Mouse (Mus musculus) midbrain, postnatal 0 days (tissue): Measurements from ENCODE around the gene Olfr1246. TPM values are rescaled to one million over a fixed set of nuclear protein-coding genes. Genes with fewer than 3 reads are reported as not detected.
"Not testable (repeated sequence)": the region's sequence is repeated elsewhere in the genome, so short reads cannot be mapped to it uniquely, and the experiment has no call there.

Source experiments
- ATAC-seq: fragments of 200-750 bp; cut with Nextera tagmentation; 2 replicates; pipeline ENCODE4 v1.8.0; 2017; ENCODE audit warnings: moderate number of reproducible peaks, mild to moderate bottlenecking, moderate TSS enrichment, moderate library complexity; ENCODE audit not compliant: low FRiP score
- DNase-seq: peaks from one replicate; pipeline ENCODE4 v3.0.0-alpha.2; 2015; ENCODE audit warnings: low spot score
- H3K27ac ChIP-seq: fragments of 300-500 bp; sonication (generic); 2 replicates; pipeline ENCODE4 v1.5.1; 2014; ENCODE audit warnings: low read depth, mild to moderate bottlenecking, low read length, mixed read lengths
- H3K27me3 ChIP-seq: fragments of 300-500 bp; sonication (generic); 2 replicates; pipeline ENCODE4 v1.6.1; 2014; ENCODE audit warnings: low read length, control low read depth, mixed read lengths; ENCODE audit not compliant: insufficient read depth
- H3K36me3 ChIP-seq: fragments of 300-500 bp; sonication (generic); 2 replicates; pipeline ENCODE4 v1.6.1; 2014; ENCODE audit warnings: low read length, control low read depth, mixed read lengths; ENCODE audit not compliant: insufficient read depth
- H3K4me1 ChIP-seq: fragments of 300-500 bp; sonication (generic); 2 replicates; pipeline ENCODE4 v1.6.1; 2014; ENCODE audit warnings: mild to moderate bottlenecking, control low read depth, antibody characterized with exemption, low read length, mixed read lengths; ENCODE audit not compliant: insufficient read depth
- H3K4me2 ChIP-seq: fragments of 300-500 bp; sonication (generic); 2 replicates; pipeline ENCODE4 v1.6.1; 2014; ENCODE audit warnings: low read depth, mild to moderate bottlenecking, low read length, mixed read lengths; ENCODE audit not compliant: poor library complexity, severe bottlenecking
- H3K4me3 ChIP-seq: fragments of 300-500 bp; sonication (generic); 2 replicates; pipeline ENCODE4 v1.5.1; 2014; ENCODE audit warnings: low read depth, mild to moderate bottlenecking, low read length, moderate library complexity
- H3K9ac ChIP-seq: fragments of 300-500 bp; sonication (generic); replicated peaks from 2 replicates; pipeline ENCODE4 v1.6.1; 2014; ENCODE audit warnings: mild to moderate bottlenecking, low read length, moderate library complexity, mixed read lengths; ENCODE audit not compliant: poor library complexity, severe bottlenecking
- H3K9me3 ChIP-seq: fragments of 300-500 bp; sonication (generic); 2 replicates; pipeline ENCODE4 v1.6.1; 2016; ENCODE audit warnings: low read length, control low read depth
- CTCF ChIP-seq: IDR thresholded peaks from 2 replicates; pipeline ENCODE4 v1.5.1; 2016; ENCODE audit warnings: antibody characterized with exemption, mild to moderate bottlenecking
- WGBS: fragments of 180-500 bp; shearing (Covaris S2); extraction: QIAGEN DNeasy Blood & Tissue Kit; methylation state at CpG from one replicate; pipeline ENCODE4 v1.1.7; 2014; 5-methylcytosine and 5-hydroxymethylcytosine counted together
- polyA plus RNA-seq: library from polyadenylated mRNA; unstranded; fragments of >200 nt; fragmentation: Nextera tagmentation; extraction: Ambion mirVana; gene quantifications from 2 replicates; pipeline ENCODE4 v1.2.1, GENCODE M21; 2015
- total RNA-seq: library from RNA; depleted of rRNA; stranded (reverse); fragments of >200 nt; gene quantifications from 2 replicates; pipeline ENCODE4 v1.2.3, GENCODE M21; 2014; rRNA removed

Gene Olfr1246
- total RNA-seq (not detected in 2 replicates), polyA plus RNA-seq (not detected in 2 replicates)

DNA sequence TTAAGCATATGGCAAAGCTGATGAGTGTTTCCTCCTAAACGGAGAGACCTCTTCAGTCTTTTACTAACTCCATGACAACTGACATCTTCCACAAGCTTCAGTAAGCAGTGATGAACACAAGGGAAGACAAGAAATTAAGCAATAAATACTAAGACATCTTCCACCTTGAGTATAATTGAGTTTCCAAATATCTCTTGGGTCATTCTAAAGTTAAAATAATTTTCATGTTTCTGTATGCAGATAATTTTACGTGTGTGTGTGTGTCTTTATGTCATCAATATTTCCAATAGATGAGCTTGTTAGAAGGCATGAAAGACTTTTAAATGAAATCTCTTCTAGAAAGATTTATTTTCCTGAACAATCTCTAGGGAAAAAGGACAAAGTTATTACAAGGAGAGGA, at the start of gene Olfr1246:
Gene Olfr1246 (minus strand): TSS at position 101 of the 400 bp plus-strand sequence.
- DNase-seq (no peak), ATAC-seq (no peak)
- no peaks in the 10 kb centered on the region for H3K36me3 ChIP-seq
- no peak within 1 kb of the TSS for H3K27ac ChIP-seq
- WGBS: 81% methylated on average over 2 of the region's 2 CpGs
- TF ChIP-seq CTCF: no peak
- H3K4me2 ChIP-seq: no peak within 1 kb of the TSS
- no peak within 1 kb of the TSS for H3K9ac ChIP-seq
- no peaks in the 10 kb centered on the region for H3K4me1 ChIP-seq
- no peaks in the 10 kb centered on the region for H3K9me3 ChIP-seq
- H3K27me3 ChIP-seq: no peaks in the 10 kb centered on the region
- H3K4me3 ChIP-seq: no peak within 1 kb of the TSS

DNA sequence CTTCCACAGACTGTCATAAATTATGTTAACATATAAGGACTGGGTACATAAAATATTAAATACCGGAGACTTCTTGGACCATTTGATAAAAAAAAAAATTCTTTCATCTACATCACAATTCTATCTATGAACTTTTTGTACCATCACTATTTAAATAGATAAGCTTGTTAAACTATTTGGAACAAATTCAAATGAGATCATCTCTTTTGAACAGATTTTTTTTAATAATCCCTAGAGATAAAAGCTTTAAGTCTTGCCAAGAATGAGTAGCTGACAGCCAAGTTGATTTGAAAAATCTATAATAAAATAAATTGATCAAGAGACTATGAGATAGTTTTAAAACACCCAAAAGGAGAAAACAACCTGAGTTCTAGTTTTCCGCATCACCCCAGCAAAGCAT, 41.9 kb upstream of the Olfr1246 start, which contains the start of gene Olfr1249:
Gene Olfr1249 (minus strand): TSS at position 101 of the 400 bp plus-strand sequence.
- ATAC-seq: no peak
- WGBS: 92% methylated on average over 2 of the region's 2 CpGs

DNA sequence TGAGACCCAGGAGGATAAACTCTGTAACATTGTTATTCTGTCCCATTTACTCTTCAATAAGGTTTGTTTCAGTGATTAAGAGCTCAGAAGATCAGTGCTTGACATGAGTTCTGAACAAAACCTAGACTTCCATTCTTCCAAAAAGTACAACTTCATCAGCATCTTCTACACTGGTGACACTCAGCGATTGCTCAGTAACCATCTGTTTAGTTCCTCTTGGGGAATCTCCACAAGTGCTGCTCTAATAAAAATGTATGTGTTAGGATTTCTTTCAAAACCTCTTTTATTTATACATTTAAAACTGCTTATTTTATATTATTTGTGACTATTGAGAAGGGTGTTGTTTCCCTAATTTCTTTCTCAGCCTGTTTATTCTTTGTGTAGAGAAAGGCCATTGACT, 25.2 kb upstream of the Olfr1246 start, which contains the start of gene Olfr1248:
Gene Olfr1248 (minus strand): TSS at position 101 of the 400 bp plus-strand sequence.
- H3K9ac ChIP-seq, H3K27me3 ChIP-seq, ATAC-seq, H3K4me1 ChIP-seq, H3K9me3 ChIP-seq, H3K27ac ChIP-seq, DNase-seq, H3K4me2 ChIP-seq, H3K36me3 ChIP-seq, H3K4me3 ChIP-seq: not testable (repeated sequence)
- 85% methylated on average over 1 of the region's 1 CpGs for WGBS

More for the DNA sequence above, 41.9 kb upstream of the Olfr1246 start, which contains the start of gene Olfr1249:
- Histone ChIP-seq H3K4me3 (no peak within 1 kb of the TSS), H3K27ac (no peak within 1 kb of the TSS), H3K9ac (no peak within 1 kb of the TSS), H3K4me1 (no peaks in the 10 kb centered on the region), H3K4me2 (no peak within 1 kb of the TSS), H3K36me3 (no peaks in the 10 kb centered on the region), H3K27me3 (no peaks in the 10 kb centered on the region), H3K9me3 (no peaks in the 10 kb centered on the region)
- TF ChIP-seq CTCF: no peak
- DNase-seq: no peak

DNA sequence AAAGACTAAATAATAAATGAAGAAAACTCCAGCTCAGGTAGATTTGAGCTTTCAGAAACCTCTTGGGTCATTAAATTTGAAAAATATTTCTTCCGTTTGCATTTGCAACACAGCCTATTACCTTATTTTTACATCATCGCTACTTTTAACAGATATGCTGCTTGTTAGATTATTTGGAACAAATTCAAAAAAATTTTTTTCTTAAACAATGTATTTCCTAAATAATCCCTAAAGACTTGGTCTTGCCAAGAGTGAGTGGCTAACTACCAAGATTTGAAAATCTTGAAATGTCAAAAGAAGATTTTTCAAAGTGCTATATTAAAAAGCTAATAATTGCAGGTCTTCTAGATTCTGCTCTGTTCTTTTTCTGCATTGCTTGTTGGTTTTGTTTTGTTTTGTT, 21.1 kb upstream of the Olfr1246 start, which contains the start of gene Olfr1247:
Gene Olfr1247 (minus strand): TSS at position 101 of the 400 bp plus-strand sequence.
- Histone ChIP-seq H3K4me3 (no peak within 1 kb of the TSS), H3K36me3 (no peaks in the 10 kb centered on the region), H3K9me3 (no peaks in the 10 kb centered on the region), H3K9ac (no peak within 1 kb of the TSS), H3K4me2 (no peak within 1 kb of the TSS), H3K27ac (no peak within 1 kb of the TSS), H3K27me3 (no peaks in the 10 kb centered on the region), H3K4me1 (no peaks in the 10 kb centered on the region)
- DNase-seq (no peak), ATAC-seq (no peak)
- 90% methylated on average over 2 of the region's 2 CpGs for WGBS
- no peak for TF ChIP-seq CTCF

DNA sequence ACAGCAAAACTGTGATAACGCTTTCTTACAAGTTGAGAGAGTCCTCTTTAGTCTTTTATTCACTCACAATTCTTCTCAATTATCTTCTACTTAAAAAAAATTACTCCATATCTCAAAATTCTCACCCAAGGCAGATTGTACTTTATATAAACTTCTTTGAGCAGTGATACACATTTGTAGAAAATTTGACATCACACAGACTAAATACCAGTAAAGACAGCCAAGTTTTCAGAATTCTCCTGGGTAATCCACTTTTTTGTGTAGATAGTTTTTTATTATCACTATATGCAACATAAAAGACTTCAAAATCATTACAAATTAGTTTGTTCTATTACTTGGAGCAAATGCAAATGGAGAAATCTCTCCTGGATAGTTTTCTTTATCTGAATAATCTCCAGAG, 14.6 kb downstream of the Olfr1246 start, which contains the start of gene Olfr1245:
Gene Olfr1245 (minus strand): TSS at position 101 of the 400 bp plus-strand sequence.
- ATAC-seq (no peak), DNase-seq (no peak)
- TF ChIP-seq CTCF: no peak
- H3K27ac ChIP-seq: no peak within 1 kb of the TSS
- no peaks in the 10 kb centered on the region for H3K9me3 ChIP-seq
- no peak within 1 kb of the TSS for H3K4me2 ChIP-seq
- H3K36me3 ChIP-seq: no peaks in the 10 kb centered on the region
- H3K27me3 ChIP-seq: no peaks in the 10 kb centered on the region
- H3K4me1 ChIP-seq: no peaks in the 10 kb centered on the region
- WGBS: 87% methylated on average over 1 of the region's 1 CpGs
- H3K9ac ChIP-seq: no peak within 1 kb of the TSS
- H3K4me3 ChIP-seq: no peak within 1 kb of the TSS

DNA sequence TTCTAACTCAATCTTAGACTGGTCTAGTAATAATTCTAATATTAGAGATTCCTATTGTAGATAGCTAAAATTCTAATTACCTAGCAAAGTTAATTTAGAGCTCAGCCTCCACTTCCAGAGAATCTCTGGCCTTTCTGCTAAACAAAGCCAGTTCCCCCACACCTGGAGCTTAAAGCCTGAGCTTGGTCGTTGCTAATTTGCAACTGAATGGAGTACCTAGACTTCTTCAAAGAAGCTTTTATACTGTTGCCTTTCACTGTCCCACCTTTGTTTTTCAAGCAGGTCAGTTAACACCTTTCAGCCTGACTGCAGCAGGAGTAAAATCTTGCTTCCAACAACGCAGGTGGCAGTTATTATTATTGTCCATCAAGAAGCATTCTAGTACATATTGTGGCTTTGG, 30.3 kb downstream of the Olfr1246 start:
- not testable (repeated sequence) for H3K27me3 ChIP-seq, H3K4me1 ChIP-seq, H3K4me3 ChIP-seq, H3K9ac ChIP-seq, H3K4me2 ChIP-seq, ATAC-seq, H3K36me3 ChIP-seq, H3K9me3 ChIP-seq, DNase-seq, H3K27ac ChIP-seq
- 61% methylated on average over 2 of the region's 2 CpGs for WGBS
